Mouse (Mus musculus) megakaryocyte, embryonic 14.5 days (primary cell): ENCODE measurements around the gene Ltbp2. TPM values are rescaled to one million over a fixed set of nuclear protein-coding genes. Genes with fewer than 3 reads are reported as not detected.
A peak's percentile ranks its signal among the peaks of the same experiment; 100 is the strongest.

Experiments
- H3K27me3 ChIP-seq: replicated peaks from 2 replicates; pipeline ENCODE3; 2012; ENCODE audit warnings: inconsistent platforms
- H3K36me3 ChIP-seq: replicated peaks from 2 replicates; pipeline ENCODE3; 2012; ENCODE audit warnings: low read length, inconsistent platforms, mixed read lengths
- H3K4me1 ChIP-seq: 2 replicates; pipeline ENCODE4 v1.6.1; 2012; ENCODE audit warnings: inconsistent platforms
- H3K4me3 ChIP-seq: replicated peaks from 2 replicates; pipeline ENCODE3; 2012; ENCODE audit warnings: moderate library complexity, mild to moderate bottlenecking, inconsistent platforms
- H3K9me3 ChIP-seq: 2 replicates; pipeline ENCODE4 v1.6.1; 2012; ENCODE audit warnings: inconsistent platforms
- FLI1 ChIP-seq: IDR thresholded peaks from 2 replicates; pipeline ENCODE4 v1.6.1; 2012; ENCODE audit warnings: low read length, inconsistent platforms, mixed read lengths
- GATA1 ChIP-seq: IDR thresholded peaks from 3 replicates; pipeline ENCODE4 v1.6.1; 2012; ENCODE audit warnings: mixed read lengths, low read length, inconsistent platforms, borderline replicate concordance
- polyA plus RNA-seq: library from polyadenylated mRNA; stranded (reverse); fragments of >175 nt; gene quantifications from 2 replicates; pipeline ENCODE4 v1.2.3, GENCODE M21; 2012; ENCODE audit warnings: low replicate concordance; ENCODE audit not compliant: insufficient read depth

Gene Ltbp2
- 1.8 and 16.4 TPM in 2 replicates for polyA plus RNA-seq

DNA sequence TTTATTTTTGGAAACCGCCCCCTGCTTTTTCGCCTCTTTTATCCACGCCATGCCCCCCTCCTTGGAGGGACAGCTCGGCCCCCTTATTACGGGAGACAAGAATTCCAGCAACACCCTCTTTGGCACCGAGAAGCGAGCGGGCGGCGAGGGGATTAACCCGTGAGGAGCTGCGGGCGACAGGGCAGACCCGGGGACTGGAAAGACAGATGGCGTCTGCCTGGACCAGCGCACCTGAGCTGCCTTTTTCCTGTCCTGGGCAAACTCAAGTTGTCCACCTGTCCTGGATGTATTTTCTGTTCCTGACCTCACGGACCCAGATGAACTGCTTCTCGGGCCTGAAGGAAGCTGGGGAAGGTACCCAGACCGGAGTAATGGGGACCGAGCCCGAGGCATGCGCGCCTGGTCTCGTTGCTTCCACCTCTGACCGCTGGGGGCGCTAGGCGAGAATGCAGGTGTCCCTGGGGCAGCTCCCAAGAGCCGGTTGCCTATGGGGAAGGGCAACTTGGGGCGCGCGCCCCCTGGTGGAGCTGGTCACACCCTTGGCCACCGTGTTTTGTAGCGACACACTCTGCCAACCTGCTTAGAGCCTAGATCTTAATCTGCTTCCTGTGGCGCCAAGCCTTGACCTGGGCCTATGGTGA is at the start of gene Ltbp2:
Ltbp2 (minus strand) TSS at position 52 of the 641 bp plus-strand sequence.
- Histone ChIP-seq H3K4me3 (peak within 1 kb of the TSS; percentile 94), H3K27me3 (peaks cover 75% of the 10 kb centered on the region)
- TF ChIP-seq FLI1 (no peak), GATA1 (no peak)

GRCm38 (mm10) chr12:84924324-84924723 is 48.0 kb upstream of the Ltbp2 start:
- TF ChIP-seq FLI1 (no peak), GATA1 (no peak)
- peaks cover 96% of the 10 kb centered on the region for H3K36me3 ChIP-seq
- H3K4me3 ChIP-seq = no peak overlapping the region
- peaks cover 47% of the 10 kb centered on the region for H3K4me1 ChIP-seq
- no peaks in the 10 kb centered on the region for H3K27me3 ChIP-seq
- H3K9me3 ChIP-seq = no peaks in the 10 kb centered on the region

More for the DNA sequence above, at the start of gene Ltbp2:
- Histone ChIP-seq H3K4me1 (peaks cover 48% of the 10 kb centered on the region), H3K9me3 (no peaks in the 10 kb centered on the region), H3K36me3 (no peaks in the 10 kb centered on the region)

DNA sequence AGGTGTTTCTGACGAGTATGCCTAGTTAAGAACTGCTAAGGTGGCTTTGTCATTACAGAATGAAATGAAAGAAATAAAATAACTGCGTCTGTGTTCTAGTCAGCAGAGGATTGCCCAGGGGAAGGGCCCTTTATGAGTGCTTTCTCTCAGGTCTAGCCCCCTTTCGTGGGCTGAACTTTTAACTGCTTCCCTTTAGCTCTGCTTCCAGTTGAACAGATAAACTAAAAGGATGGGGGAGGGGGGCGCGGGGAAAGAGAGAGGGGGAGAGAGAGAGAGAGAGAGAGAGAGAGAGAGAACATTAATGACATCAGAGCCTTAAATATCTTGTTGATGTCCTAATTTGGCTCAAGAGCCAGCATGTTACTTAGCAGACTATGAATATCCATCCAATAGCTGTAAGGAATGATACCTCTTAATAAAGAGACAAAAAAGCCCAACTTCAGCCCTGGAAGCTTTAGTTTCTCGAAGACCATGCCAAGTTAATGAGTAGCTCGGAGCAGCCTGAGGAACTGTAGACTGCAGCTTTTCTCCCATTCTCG is 45.6 kb upstream of the Ltbp2 start:
- Histone ChIP-seq H3K27me3 (no peaks in the 10 kb centered on the region), H3K9me3 (no peaks in the 10 kb centered on the region), H3K4me1 (peaks cover 38% of the 10 kb centered on the region), H3K4me3 (no peak overlapping the region), H3K36me3 (peaks cover 97% of the 10 kb centered on the region)
- TF ChIP-seq FLI1 (no peak), GATA1 (no peak)

DNA sequence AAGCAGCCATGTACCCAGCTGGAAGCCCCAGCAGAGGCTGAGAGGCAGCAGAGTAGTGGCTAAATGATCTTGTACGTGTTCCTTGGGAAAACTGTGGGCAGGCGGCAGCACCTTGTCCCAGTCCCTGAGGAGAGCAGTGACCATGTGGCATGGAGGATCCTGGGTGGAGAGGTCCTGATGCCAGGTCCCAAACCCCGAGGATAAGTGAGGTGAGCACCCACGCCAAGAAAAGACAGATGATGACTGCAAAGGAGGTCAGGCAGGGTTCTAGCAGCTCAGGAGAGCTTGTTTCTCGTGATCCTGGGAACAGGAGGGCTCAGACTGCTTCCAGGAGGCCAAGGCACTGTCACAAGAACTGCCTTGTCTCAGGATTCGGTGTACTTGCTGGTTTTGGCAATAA is 42.5 kb upstream of the Ltbp2 start:
- no peak for TF ChIP-seq FLI1
- no peak for TF ChIP-seq GATA1
- Histone ChIP-seq H3K4me1 (peaks cover 43% of the 10 kb centered on the region), H3K4me3 (no peak overlapping the region), H3K27me3 (peaks cover 4% of the 10 kb centered on the region), H3K9me3 (no peaks in the 10 kb centered on the region), H3K36me3 (peaks cover 81% of the 10 kb centered on the region)

GRCm38 (mm10) chr12:84917799-84918198 is 41.5 kb upstream of the Ltbp2 start:
- Histone ChIP-seq H3K36me3 (peaks cover 71% of the 10 kb centered on the region), H3K4me1 (peaks cover 43% of the 10 kb centered on the region), H3K27me3 (peaks cover 14% of the 10 kb centered on the region), H3K4me3 (no peak overlapping the region), H3K9me3 (no peaks in the 10 kb centered on the region)
- TF ChIP-seq FLI1 (no peak), GATA1 (no peak)

GRCm38 (mm10) chr12:84914959-84915358 is 38.6 kb upstream of the Ltbp2 start:
- no peak overlapping the region for H3K4me3 ChIP-seq
- H3K36me3 ChIP-seq = peaks cover 43% of the 10 kb centered on the region
- peaks cover 22% of the 10 kb centered on the region for H3K4me1 ChIP-seq
- peaks cover 35% of the 10 kb centered on the region for H3K27me3 ChIP-seq
- peaks cover 3% of the 10 kb centered on the region for H3K9me3 ChIP-seq
- TF ChIP-seq FLI1 = no peak
- TF ChIP-seq GATA1 = no peak

GRCm38 (mm10) chr12:84912652-84913104 is 36.3 kb upstream of the Ltbp2 start:
- Histone ChIP-seq H3K27me3 (peaks cover 49% of the 10 kb centered on the region), H3K4me3 (no peak overlapping the region), H3K4me1 (peaks cover 16% of the 10 kb centered on the region), H3K9me3 (peaks cover 19% of the 10 kb centered on the region), H3K36me3 (peaks cover 21% of the 10 kb centered on the region)
- TF ChIP-seq GATA1 (no peak), FLI1 (no peak)

DNA sequence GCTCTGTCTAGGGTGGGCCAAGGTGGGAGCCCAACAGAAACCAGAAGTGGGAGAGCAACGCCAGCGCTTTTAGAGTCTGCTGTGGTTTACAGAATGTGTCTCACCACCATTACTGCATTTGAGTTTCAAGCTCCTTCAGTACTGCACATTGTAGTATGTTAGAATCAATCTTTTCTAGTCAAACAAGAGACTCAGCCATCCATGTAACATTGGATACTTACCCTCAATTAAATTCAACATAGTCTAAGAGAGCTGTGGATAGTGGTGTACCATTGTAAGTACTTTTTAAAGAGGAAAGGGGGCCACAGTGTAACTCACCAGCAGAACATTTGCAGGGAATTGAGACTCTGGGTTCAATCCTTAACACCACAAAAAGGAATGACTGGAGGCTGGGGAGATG is 35.3 kb upstream of the Ltbp2 start:
- H3K27me3 ChIP-seq = peaks cover 59% of the 10 kb centered on the region
- TF ChIP-seq FLI1 = no peak
- no peak for TF ChIP-seq GATA1
- H3K4me1 ChIP-seq = peaks cover 16% of the 10 kb centered on the region
- H3K4me3 ChIP-seq = no peak overlapping the region
- H3K36me3 ChIP-seq = peaks cover 12% of the 10 kb centered on the region
- peaks cover 22% of the 10 kb centered on the region for H3K9me3 ChIP-seq

- Histone ChIP-seq H3K27me3 (peaks cover 70% of the 10 kb centered on the region), H3K36me3 (no peaks in the 10 kb centered on the region)
- TF ChIP-seq FLI1 (no peak), GATA1 (no peak)
These were observed 33.7 kb upstream of the Ltbp2 start for GRCm38 (mm10) chr12:84910066-84910465.

More at GRCm38 (mm10) chr12:84910066-84910465, 33.7 kb upstream of the Ltbp2 start:
- H3K4me1 ChIP-seq = peaks cover 13% of the 10 kb centered on the region
- H3K9me3 ChIP-seq = peaks cover 22% of the 10 kb centered on the region
- no peak overlapping the region for H3K4me3 ChIP-seq
